Mouse (Mus musculus) activated CD4-positive, CD25-positive, alpha-beta regulatory T cell, adult 4 months (primary cell): ENCODE data around the gene Olfr1048. TPM values are rescaled to one million over a fixed set of nuclear protein-coding genes. Genes with fewer than 3 reads are reported as not detected.
"Not testable (repeated sequence)": the region's sequence is repeated elsewhere in the genome, so short reads cannot be mapped to it uniquely, and the experiment has no call there.

Experiments used
- ATAC-seq: one replicate; pipeline ENCODE4 v1.8.0; 2017
- polyA plus RNA-seq, 2 experiments: library from polyadenylated mRNA; unstranded; fragments of 100-300 nt; shearing (Covaris generic); gene quantifications; one replicate each; pipeline ENCODE4 v1.2.1; 2017

The Olfr1048 gene
- polyA plus RNA-seq: not detected

DNA sequence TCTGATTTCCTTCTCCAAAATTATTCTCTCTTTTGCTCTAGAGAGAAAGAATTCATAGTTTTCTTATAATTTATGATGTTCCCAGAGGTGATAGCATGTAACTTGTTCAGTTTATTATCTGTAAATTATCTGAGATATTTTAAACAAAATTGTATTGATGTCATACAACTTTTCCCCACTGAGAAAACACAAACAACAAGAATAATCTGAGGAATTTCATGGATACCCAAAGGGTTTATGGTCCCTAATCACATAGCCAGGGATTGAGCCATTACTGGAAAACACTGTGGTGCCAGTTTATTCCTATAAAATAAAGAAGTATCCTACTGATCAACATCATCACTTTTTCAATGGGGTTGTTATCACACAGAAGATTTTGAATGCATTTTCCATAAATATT is at the start of gene Olfr1048:
Gene Olfr1048 (minus strand): TSS at position 101 of the 400 bp plus-strand sequence.
- ATAC-seq: no peak

GRCm38 (mm10) chr2:86278988-86279387 is 38.9 kb upstream of the Olfr1048 start, which contains the start of gene Olfr1051:
TSS of gene Olfr1051 (minus strand) at chr2:86279088.
- ATAC-seq: not testable (repeated sequence)

DNA sequence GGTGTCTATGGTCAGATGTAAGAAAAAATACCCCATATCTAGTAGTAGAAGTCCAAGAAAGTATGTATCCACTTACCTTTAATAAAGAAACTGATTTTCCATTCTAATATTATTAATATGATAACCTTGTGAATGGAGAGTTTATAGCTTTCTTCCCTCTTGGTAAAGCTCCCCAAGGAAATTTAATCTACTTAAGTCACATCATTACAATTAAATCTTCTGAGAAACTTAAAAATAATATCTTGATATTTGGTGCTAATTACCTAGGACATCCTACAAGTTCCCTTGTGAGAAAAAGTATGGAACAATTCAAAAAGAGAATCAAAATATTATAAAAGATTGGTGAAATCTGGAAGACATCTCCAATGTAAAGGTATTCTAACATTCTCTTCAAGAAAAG is 18.1 kb upstream of the Olfr1048 start, which contains the start of gene Olfr1049:
Gene Olfr1049 (minus strand): TSS at position 101 of the 400 bp plus-strand sequence.
- not testable (repeated sequence) for ATAC-seq

DNA sequence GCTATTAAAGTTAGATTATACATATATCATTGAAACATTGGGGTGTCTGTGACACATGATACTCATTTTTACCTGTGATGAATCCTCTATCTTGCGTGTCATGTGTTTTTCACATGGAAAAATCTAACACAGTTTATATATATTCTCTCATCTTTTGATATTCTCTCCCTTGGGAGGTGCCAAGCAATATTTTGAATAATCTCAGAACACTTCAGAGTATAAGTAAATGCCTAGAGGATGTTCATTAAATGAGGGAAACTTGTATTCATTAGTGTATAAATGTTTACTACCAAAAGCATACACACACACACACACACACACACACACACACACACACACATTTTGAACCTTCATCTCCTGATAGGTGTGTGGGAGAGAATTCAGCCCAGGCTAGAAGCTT is 8.8 kb downstream of the Olfr1048 start, which contains the start of gene Olfr1047:
Gene Olfr1047 (minus strand): TSS at position 101 of the 400 bp plus-strand sequence.
- ATAC-seq: no peak

- no peak for ATAC-seq
Measured at GRCm38 (mm10) chr2:86219214-86219613, 20.9 kb downstream of the Olfr1048 start, which contains the start of gene Olfr1046. TSS of gene Olfr1046 (minus strand) at chr2:86219314.

- no peak for ATAC-seq
Measured at GRCm38 (mm10) chr2:86202909-86203308, 37.2 kb downstream of the Olfr1048 start, which contains the start of gene Olfr1045. TSS of gene Olfr1045 (minus strand) at chr2:86203009.

GRCm38 (mm10) chr2:86195863-86196262 is 44.2 kb downstream of the Olfr1048 start:
- ATAC-seq: no peak

DNA sequence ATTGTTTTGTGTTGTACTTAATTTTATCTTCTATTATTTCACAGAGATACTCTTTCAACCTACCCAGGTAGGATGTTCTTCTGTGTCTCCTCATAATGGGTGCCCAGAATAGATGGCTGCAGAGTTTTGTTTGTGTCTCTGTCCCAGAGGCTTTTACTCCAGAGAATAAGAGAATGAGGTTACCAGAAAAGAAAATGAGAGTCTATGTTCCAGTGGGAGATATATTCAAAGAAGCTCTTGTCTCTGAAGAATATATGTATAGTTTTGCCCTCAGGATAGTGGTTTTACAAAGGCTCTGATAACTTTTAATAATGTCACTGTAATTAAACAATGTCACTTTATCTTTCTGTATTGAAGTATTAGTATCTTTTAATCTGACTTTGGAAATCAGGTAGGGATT is 54.5 kb downstream of the Olfr1048 start, which contains the start of gene Olfr52:
Gene Olfr52 (minus strand): TSS at position 101 of the 400 bp plus-strand sequence.
- ATAC-seq: no peak

Other genes starting within 250 kb of the Olfr1048 start
- not detected for gene Olfr1031, start 250.0 kb downstream of the Olfr1048 start, polyA plus RNA-seq
- not detected for gene Olfr1032, start 234.7 kb downstream of the Olfr1048 start, polyA plus RNA-seq
- 1 to 10 TPM in 1 of 2 experiments, not detected in 1; 1.2 TPM for gene Olfr1033, start 219.7 kb downstream of the Olfr1048 start, polyA plus RNA-seq
- gene Olfr1034, start 194.4 kb downstream of the Olfr1048 start, polyA plus RNA-seq: not detected
- gene Olfr1036, start 166.3 kb downstream of the Olfr1048 start, polyA plus RNA-seq: not detected
- not detected for gene Olfr1037, start 152.9 kb downstream of the Olfr1048 start, polyA plus RNA-seq
- not detected for gene Olfr1039, start 104.4 kb downstream of the Olfr1048 start, polyA plus RNA-seq
- not detected for gene Olfr1040, start 93.6 kb downstream of the Olfr1048 start, polyA plus RNA-seq
- gene Olfr1042, start 78.5 kb downstream of the Olfr1048 start, polyA plus RNA-seq: not detected
- gene Olfr1043, start 72.8 kb downstream of the Olfr1048 start, polyA plus RNA-seq: not detected
- not detected for gene Olfr1044, start 62.5 kb downstream of the Olfr1048 start, polyA plus RNA-seq
- gene Olfr52, start 54.6 kb downstream of the Olfr1048 start, polyA plus RNA-seq: not detected
- under 1 TPM in 1 of 2 experiments, not detected in 1; 0.44 TPM for gene Olfr1045, start 37.3 kb downstream of the Olfr1048 start, polyA plus RNA-seq
- gene Olfr1046, start 21.0 kb downstream of the Olfr1048 start, polyA plus RNA-seq: not detected
- gene Olfr1047, start 8.9 kb downstream of the Olfr1048 start, polyA plus RNA-seq: not detected
- gene Olfr1049, start 18.0 kb upstream of the Olfr1048 start, polyA plus RNA-seq: not detected
- not detected for gene Olfr1051, start 38.8 kb upstream of the Olfr1048 start, polyA plus RNA-seq
- under 1 TPM in 1 of 2 experiments, not detected in 1; 0.21 TPM for gene Olfr1052, start 52.2 kb upstream of the Olfr1048 start, polyA plus RNA-seq
- not detected for gene Olfr1053, start 75.0 kb upstream of the Olfr1048 start, polyA plus RNA-seq
- not detected for gene Olfr1054, start 95.1 kb upstream of the Olfr1048 start, polyA plus RNA-seq
- gene Olfr1055, start 110.0 kb upstream of the Olfr1048 start, polyA plus RNA-seq: not detected
- gene Olfr1056, start 122.2 kb upstream of the Olfr1048 start, polyA plus RNA-seq: not detected
- gene Olfr1057, start 138.1 kb upstream of the Olfr1048 start, polyA plus RNA-seq: not detected
- gene Olfr1058, start 148.3 kb upstream of the Olfr1048 start, polyA plus RNA-seq: not detected
- not detected for gene Olfr1061, start 173.8 kb upstream of the Olfr1048 start, polyA plus RNA-seq
- not detected for gene Olfr1062, start 186.5 kb upstream of the Olfr1048 start, polyA plus RNA-seq
- not detected for gene Olfr1065, start 210.3 kb upstream of the Olfr1048 start, polyA plus RNA-seq
- gene Olfr1066, start 216.0 kb upstream of the Olfr1048 start, polyA plus RNA-seq: not detected
- not detected for gene Olfr228, start 247.1 kb upstream of the Olfr1048 start, polyA plus RNA-seq